Mouse (Mus musculus) neural tube, embryonic 11.5 days (tissue): ENCODE results near the gene Dact1. TPM values are rescaled to one million over a fixed set of nuclear protein-coding genes. Genes with fewer than 3 reads are reported as not detected.

Source experiments
- ATAC-seq: fragments of 200-750 bp; cut with Nextera tagmentation; 2 replicates; pipeline ENCODE4 v1.8.0; 2017; ENCODE audit warnings: moderate number of reproducible peaks, mild to moderate bottlenecking, moderate TSS enrichment, moderate library complexity; ENCODE audit not compliant: insufficient read depth, low FRiP score, low TSS enrichment
- DNase-seq: peaks from one replicate; pipeline ENCODE4 v3.0.0-alpha.2; 2015; ENCODE audit warnings: low spot score
- H3K27ac ChIP-seq: fragments of 300-500 bp; sonication (generic); 2 replicates; pipeline ENCODE4 v1.5.1; 2014; ENCODE audit warnings: low read depth, mild to moderate bottlenecking, low read length
- H3K27me3 ChIP-seq: fragments of 300-500 bp; sonication (generic); 2 replicates; pipeline ENCODE4 v1.6.1; 2014; ENCODE audit warnings: mild to moderate bottlenecking, low read length, mixed read lengths; ENCODE audit not compliant: control insufficient read depth, insufficient read depth
- H3K36me3 ChIP-seq: fragments of 300-500 bp; sonication (generic); 2 replicates; pipeline ENCODE4 v1.6.1; 2014; ENCODE audit warnings: mild to moderate bottlenecking, low read length, moderate library complexity, mixed read lengths; ENCODE audit not compliant: control insufficient read depth, insufficient read depth
- H3K4me1 ChIP-seq: fragments of 300-500 bp; sonication (generic); 2 replicates; pipeline ENCODE4 v1.6.1; 2014; ENCODE audit warnings: low read length, mixed read lengths; ENCODE audit not compliant: control insufficient read depth, insufficient read depth
- H3K4me2 ChIP-seq: fragments of 300-500 bp; sonication (generic); 2 replicates; pipeline ENCODE4 v1.6.1; 2014; ENCODE audit warnings: low read depth, mild to moderate bottlenecking, moderate library complexity
- H3K4me3 ChIP-seq: fragments of 300-500 bp; sonication (generic); 2 replicates; pipeline ENCODE4 v1.5.1; 2014; ENCODE audit warnings: low read depth, low read length
- H3K9ac ChIP-seq: fragments of 300-500 bp; sonication (generic); 2 replicates; pipeline ENCODE4 v1.6.1; 2014; ENCODE audit warnings: mild to moderate bottlenecking, low read length
- H3K9me3 ChIP-seq: fragments of 300-500 bp; sonication (generic); 2 replicates; pipeline ENCODE4 v1.6.1; 2016; ENCODE audit warnings: low read length; ENCODE audit not compliant: control insufficient read depth
- WGBS: fragments of 180-500 bp; shearing (Covaris S2); extraction: QIAGEN DNeasy Blood & Tissue Kit; methylation state at CpG from one replicate; pipeline ENCODE4 v1.1.7; 2014; 5-methylcytosine and 5-hydroxymethylcytosine counted together
- polyA plus RNA-seq: library from polyadenylated mRNA; unstranded; fragments of >200 nt; fragmentation: Nextera tagmentation; extraction: Ambion mirVana; gene quantifications from 2 replicates; pipeline ENCODE4 v1.2.1, GENCODE M21; 2014

The Dact1 gene
- polyA plus RNA-seq, 1 experiment from 2014 or later = 22.2 TPM

DNA sequence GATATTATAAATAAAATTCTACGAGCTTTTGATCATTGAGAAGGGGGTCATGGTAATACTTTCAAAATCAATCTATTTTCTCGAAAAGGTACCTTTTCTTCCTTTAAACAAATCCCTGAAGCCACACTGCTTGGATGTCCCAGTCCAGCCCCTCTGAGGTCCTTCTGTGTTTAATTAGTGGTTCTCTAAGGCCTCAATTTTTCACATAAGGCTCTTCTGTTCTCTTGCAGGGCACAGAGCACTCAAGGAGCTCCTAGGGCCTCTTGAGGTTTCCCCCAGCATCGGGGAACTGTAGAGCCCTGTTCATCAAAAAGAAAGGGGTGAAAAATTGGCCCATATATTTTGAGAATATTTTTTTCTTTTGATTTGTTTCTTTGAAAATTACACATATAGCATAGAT, 23.0 kb downstream of the Dact1 start:
- Histone ChIP-seq H3K27me3 (no peaks in the 10 kb centered on the region), H3K9me3 (no peaks in the 10 kb centered on the region), H3K36me3 (no peaks in the 10 kb centered on the region), H3K4me1 (no peaks in the 10 kb centered on the region), H3K9ac (no peak overlapping the region), H3K27ac (no peak overlapping the region), H3K4me3 (no peak overlapping the region), H3K4me2 (no peak overlapping the region)
- 57% methylated on average over 3 of the region's 3 CpGs for WGBS
- no peak for ATAC-seq
- no peak for DNase-seq

DNA sequence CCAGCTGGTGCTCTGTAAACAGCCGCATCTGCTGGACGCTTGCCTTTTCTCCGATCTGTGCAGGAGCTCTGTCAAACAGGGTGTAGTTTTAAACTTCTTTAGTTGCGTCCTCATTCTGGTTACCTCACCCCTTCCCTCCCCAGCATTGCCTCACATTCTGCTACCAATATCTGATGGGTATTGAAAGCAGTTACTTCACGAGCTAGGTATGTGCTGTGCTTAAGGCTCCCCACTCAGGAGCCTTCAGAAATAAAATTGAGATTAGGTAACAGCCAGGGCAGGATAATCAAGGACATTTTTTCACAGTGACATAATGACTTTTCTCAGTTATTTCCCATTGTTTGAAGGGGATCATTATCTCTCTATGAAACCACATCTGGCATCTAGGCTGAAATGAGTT, 23.9 kb downstream of the Dact1 start:
- Histone ChIP-seq H3K9ac (no peak overlapping the region), H3K9me3 (no peaks in the 10 kb centered on the region), H3K4me1 (no peaks in the 10 kb centered on the region), H3K4me2 (no peak overlapping the region), H3K27ac (no peak overlapping the region), H3K27me3 (no peaks in the 10 kb centered on the region), H3K36me3 (no peaks in the 10 kb centered on the region), H3K4me3 (no peak overlapping the region)
- 39% methylated on average over 5 of the region's 5 CpGs for WGBS
- no peak for ATAC-seq
- DNase-seq = no peak

DNA sequence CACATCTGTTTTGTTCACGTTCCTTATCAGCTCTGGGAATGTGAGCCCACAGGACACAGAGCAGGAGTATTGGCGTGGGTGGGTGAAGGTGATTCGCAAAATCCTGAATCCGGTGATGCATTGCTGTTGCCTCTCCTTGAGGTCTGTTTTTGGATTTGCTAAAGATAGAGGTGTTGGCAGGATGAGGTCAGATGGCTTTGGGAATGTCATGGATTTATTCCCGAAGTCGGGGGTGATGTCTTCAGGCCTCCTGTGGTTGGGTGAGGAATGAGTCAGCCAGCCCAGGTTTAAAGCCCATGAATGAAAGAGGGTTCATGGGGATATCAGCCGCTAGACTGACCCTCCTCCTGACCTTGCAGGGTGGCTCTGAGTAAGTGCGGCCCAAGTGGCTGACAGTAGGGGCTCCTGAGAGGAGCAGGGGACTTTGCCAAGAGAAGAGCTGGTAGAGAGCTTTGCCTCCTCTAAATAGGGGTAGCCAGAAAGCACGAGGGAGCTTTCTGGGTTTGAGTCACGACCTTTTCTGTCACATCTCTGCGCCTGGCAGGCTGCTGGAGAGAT, 27.4 kb downstream of the Dact1 start:
- no peak overlapping the region for H3K27ac ChIP-seq
- 66% methylated on average over 11 of the region's 11 CpGs for WGBS
- H3K36me3 ChIP-seq = no peaks in the 10 kb centered on the region
- H3K27me3 ChIP-seq = no peaks in the 10 kb centered on the region
- DNase-seq = no peak
- no peak overlapping the region for H3K4me3 ChIP-seq
- ATAC-seq = no peak
- no peaks in the 10 kb centered on the region for H3K4me1 ChIP-seq
- no peaks in the 10 kb centered on the region for H3K9me3 ChIP-seq
- H3K4me2 ChIP-seq = no peak overlapping the region
- H3K9ac ChIP-seq = no peak overlapping the region

DNA sequence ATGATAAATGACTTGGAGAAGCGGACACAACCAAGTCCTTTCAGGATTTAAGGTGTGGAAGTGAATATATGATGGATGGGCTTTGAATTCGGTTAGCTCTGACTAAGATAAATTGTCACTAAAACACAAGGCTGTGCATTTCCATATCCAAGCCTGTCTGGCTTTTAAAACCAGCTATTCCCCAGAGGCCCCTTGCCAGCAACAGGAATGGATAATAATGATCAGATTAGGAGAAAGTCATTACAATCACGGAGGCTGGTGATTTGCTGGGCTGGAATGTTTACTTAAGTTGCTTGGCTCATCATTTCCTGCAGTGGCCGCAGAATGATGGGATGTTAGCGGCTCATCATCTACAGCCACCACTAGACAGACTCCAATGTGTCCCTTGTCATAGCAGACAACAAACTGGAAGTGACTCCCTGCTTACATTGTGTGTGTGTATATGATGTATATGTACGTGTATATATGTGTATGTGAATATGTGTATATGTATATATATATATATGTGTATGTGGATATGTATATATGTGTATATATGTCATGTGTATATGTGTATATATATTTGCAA, 28.3 kb downstream of the Dact1 start:
- no peak overlapping the region for H3K4me3 ChIP-seq
- no peak overlapping the region for H3K27ac ChIP-seq
- 62% methylated on average over 6 of the region's 6 CpGs for WGBS
- no peaks in the 10 kb centered on the region for H3K27me3 ChIP-seq
- H3K4me1 ChIP-seq = no peaks in the 10 kb centered on the region
- no peak overlapping the region for H3K9ac ChIP-seq
- no peak for ATAC-seq
- H3K36me3 ChIP-seq = no peaks in the 10 kb centered on the region
- DNase-seq = no peak
- no peak overlapping the region for H3K4me2 ChIP-seq
- no peaks in the 10 kb centered on the region for H3K9me3 ChIP-seq

DNA sequence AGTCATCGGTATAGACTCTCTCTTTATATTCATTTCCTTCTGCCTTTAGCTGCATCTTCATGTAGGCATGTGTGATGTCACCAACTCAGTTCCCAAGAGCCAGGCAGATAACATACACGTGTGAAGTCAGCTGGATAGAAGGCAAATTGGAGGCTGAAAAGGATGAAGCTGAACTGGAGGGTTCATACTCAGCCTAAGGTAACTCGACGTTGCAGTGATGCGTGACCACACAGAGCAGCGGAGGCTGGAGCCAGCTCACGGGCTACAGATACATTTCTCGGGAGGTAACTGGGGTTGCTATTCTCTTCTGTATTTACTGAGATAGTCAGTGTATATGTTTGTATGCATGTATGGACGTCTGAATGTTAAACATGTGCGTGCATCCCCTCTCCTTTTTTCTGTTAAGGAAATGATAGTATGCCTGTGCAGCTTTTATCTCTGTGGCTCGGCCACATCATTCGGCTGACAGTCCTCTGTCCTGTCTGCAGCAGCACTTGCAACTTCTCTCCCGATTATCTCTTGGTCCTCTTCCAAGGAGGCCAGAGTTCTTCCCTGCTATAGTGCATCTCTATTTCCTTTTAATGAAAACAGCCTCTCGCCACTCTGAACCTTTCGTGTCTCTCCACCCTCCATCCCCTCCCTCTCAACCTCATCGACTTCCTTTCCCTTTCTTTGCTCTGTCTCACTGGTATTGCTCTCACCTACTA, 29.6 kb downstream of the Dact1 start:
- no peak overlapping the region for H3K27ac ChIP-seq
- WGBS = 62% methylated on average over 16 of the region's 16 CpGs

DNA sequence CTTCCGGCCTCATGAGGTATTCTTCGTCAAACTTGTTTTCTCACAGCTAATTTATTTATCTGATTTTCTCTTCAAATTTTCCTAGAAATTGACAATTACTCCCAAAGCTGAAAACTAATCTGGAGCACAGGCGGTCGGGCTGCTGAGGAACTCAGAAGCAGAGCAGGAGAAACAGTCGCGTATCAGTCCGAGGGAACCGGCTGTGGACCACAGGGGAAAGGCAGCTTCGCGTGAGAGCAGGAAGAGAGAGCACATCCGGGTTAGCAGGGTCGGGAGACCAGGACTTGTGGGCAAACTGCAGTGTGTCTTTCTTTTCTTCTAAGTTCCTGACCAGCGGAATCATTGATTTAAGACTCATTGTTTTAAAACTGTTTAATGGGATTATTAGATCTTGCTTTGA, 32.7 kb downstream of the Dact1 start:
- ATAC-seq = no peak
- 52% methylated on average over 13 of the region's 13 CpGs for WGBS
- no peak for DNase-seq
- H3K36me3 ChIP-seq = no peaks in the 10 kb centered on the region
- H3K9me3 ChIP-seq = no peaks in the 10 kb centered on the region
- no peaks in the 10 kb centered on the region for H3K4me1 ChIP-seq
- no peaks in the 10 kb centered on the region for H3K27me3 ChIP-seq
- no peak overlapping the region for H3K27ac ChIP-seq
- H3K4me2 ChIP-seq = no peak overlapping the region
- H3K4me3 ChIP-seq = no peak overlapping the region
- no peak overlapping the region for H3K9ac ChIP-seq

More for the DNA sequence above, 29.6 kb downstream of the Dact1 start:
- Histone ChIP-seq H3K36me3 (no peaks in the 10 kb centered on the region), H3K4me1 (no peaks in the 10 kb centered on the region), H3K9ac (no peak overlapping the region), H3K4me3 (no peak overlapping the region), H3K27me3 (no peaks in the 10 kb centered on the region), H3K4me2 (no peak overlapping the region), H3K9me3 (no peaks in the 10 kb centered on the region)
- no peak for ATAC-seq
- DNase-seq = no peak

DNA sequence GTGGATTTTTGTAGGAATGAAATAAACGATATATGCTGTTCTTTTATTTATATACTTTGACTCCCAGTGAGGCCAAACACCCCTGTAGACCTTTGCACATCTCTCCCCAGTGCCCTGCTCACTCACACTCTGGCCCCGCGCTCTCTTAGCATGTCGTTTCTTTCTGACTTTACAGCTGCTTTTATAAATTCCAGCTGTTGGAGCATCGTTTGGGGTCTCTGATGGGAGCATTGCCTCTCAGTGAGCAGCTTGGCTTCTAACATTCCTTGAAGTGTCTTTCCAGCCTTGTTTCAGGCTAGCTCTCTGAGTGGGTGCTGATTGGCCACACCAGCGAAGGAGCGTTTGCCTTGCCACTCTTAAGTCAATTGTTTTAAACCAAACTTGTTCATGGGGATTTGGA, 35.8 kb downstream of the Dact1 start:
- H3K9ac ChIP-seq = no peak overlapping the region
- H3K4me3 ChIP-seq = no peak overlapping the region
- no peak for ATAC-seq
- DNase-seq = no peak
- H3K27ac ChIP-seq = no peak overlapping the region
- H3K27me3 ChIP-seq = no peaks in the 10 kb centered on the region
- WGBS = 64% methylated on average over 7 of the region's 7 CpGs
- H3K4me1 ChIP-seq = peaks cover 4% of the 10 kb centered on the region; the same call in 1 of the 2 replicates
- no peak overlapping the region for H3K4me2 ChIP-seq
- no peaks in the 10 kb centered on the region for H3K9me3 ChIP-seq
- H3K36me3 ChIP-seq = no peaks in the 10 kb centered on the region

DNA sequence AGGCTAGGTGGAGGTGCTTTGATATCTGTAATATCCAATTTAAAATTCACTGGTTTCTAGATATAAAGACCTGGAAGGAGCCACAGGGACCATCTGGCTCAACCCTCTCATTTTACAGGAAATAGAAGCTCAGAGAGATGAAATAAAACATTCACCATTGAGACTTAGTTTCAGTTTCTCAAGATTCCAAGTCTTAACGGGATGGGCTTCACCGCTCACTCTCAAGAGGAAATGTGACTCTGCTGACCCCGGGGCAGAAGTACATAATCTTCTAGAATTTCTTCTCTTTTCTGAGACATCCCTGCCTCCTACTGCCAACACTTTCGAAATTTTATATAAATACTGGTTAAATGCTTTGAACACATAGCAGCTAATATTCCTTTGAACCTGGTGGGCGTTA, 36.4 kb downstream of the Dact1 start:
- no peaks in the 10 kb centered on the region for H3K9me3 ChIP-seq
- ATAC-seq (no peak), DNase-seq (no peak)
- H3K4me1 ChIP-seq = peaks cover 4% of the 10 kb centered on the region; the same call in 1 of the 2 replicates
- H3K9ac ChIP-seq = no peak overlapping the region
- H3K36me3 ChIP-seq = no peaks in the 10 kb centered on the region
- H3K27me3 ChIP-seq = no peaks in the 10 kb centered on the region
- H3K4me3 ChIP-seq = no peak overlapping the region
- no peak overlapping the region for H3K4me2 ChIP-seq
- WGBS = 57% methylated on average over 5 of the region's 5 CpGs
- no peak overlapping the region for H3K27ac ChIP-seq

DNA sequence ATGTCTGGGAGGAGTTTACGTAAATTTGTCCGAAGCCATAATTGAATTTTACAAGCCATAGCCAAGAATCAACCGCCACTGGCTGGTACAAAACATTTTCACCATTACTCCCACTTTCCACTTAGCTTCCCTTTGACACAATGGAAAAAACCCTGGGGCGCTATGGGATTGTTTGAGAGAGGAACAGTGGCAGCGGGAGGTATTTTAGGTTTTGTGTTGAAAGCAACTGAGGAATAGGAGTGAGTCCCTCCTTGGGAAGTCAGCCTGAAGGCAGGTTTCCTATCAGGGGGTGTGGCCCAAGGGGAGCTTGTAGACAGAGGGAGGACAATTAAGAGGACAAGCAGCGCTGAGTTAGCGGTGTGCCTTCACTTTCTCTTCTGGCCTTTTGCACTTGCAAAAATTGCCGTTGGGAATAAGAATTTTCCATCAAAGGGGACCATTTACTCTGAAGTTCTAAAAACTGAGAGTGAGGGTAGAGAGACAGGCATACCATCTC, 38.8 kb downstream of the Dact1 start:
- H3K9ac ChIP-seq = no peak overlapping the region
- WGBS = 61% methylated on average over 8 of the region's 8 CpGs
- no peak overlapping the region for H3K27ac ChIP-seq
- peaks cover 4% of the 10 kb centered on the region; the same call in 1 of the 2 replicates for H3K4me1 ChIP-seq
- H3K4me2 ChIP-seq = no peak overlapping the region
- ATAC-seq (no peak), DNase-seq (no peak)
- H3K9me3 ChIP-seq = no peaks in the 10 kb centered on the region
- H3K36me3 ChIP-seq = no peaks in the 10 kb centered on the region
- no peak overlapping the region for H3K4me3 ChIP-seq
- no peaks in the 10 kb centered on the region for H3K27me3 ChIP-seq
